Mouse (Mus musculus): ENCODE measurements around the gene Slco4a1. TPM values are rescaled to one million over a fixed set of nuclear protein-coding genes. Genes with fewer than 3 reads are reported as not detected.

Gene Slco4a1
- polyA plus RNA-seq, 1 experiment from 2014 or later = 2.3 TPM

DNA sequence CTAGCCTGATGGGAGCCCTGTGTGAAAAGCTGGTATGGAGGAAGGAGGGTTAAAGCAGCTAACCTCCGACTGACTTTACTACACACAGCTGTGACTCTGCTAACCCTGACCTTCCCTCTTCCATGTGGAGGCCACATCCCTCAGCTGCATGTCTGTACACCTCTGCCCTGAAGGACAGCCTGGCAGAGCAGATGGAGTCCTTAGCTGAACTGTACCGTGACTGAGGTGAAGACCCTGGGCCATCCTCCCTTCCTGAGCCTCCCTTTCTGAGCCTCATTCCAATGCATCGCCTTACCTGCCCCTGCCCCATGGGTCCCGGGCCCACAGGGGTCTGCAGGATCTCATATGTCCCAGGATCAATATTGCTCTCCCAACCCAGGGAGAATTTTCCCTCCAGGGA is 28.8 kb downstream of the Slco4a1 start:
- Histone ChIP-seq H3K4me3 (replicated peaks) (no peak overlapping the region), H3K4me1 (peaks cover 43% of the 10 kb centered on the region), H3K9me3 (replicated peaks) (no peaks in the 10 kb centered on the region), H3K27me3 (peaks cover 15% of the 10 kb centered on the region), H3K4me2 (no peak overlapping the region), H3K9ac (no peak overlapping the region), H3K36me3 (no peaks in the 10 kb centered on the region), H3K27ac (peak overlapping the region; percentile 66)
- peak; percentile 51 for ATAC-seq (replicated peaks; ENCODE audit: low FRiP score)
- 33% methylated on average over 4 of the region's 4 CpGs for WGBS

GRCm38 (mm10) chr2:180485306-180485705 is 29.3 kb downstream of the Slco4a1 start:
- 52% methylated on average over 3 of the region's 3 CpGs for WGBS
- Histone ChIP-seq H3K4me1 (peaks cover 43% of the 10 kb centered on the region), H3K9ac (0 out of 2 replicates have a peak overlapping the region, but pooled peaks have one; percentile 7), H3K4me3 (replicated peaks) (no peak overlapping the region), H3K36me3 (no peaks in the 10 kb centered on the region), H3K27ac (peak overlapping the region; percentile 66), H3K4me2 (no peak overlapping the region), H3K9me3 (replicated peaks) (no peaks in the 10 kb centered on the region), H3K27me3 (peaks cover 15% of the 10 kb centered on the region)
- 0 out of 2 replicates have a peak, but pooled peaks have one; percentile 4 for ATAC-seq (replicated peaks; ENCODE audit: low FRiP score)

- H3K4me3 ChIP-seq (replicated peaks) = no peak overlapping the region
- ATAC-seq (replicated peaks; ENCODE audit: low FRiP score) = no peak
- no peak overlapping the region for H3K27ac ChIP-seq
- H3K4me2 ChIP-seq = no peak overlapping the region
- H3K27me3 ChIP-seq = peaks cover 10% of the 10 kb centered on the region
- H3K9ac ChIP-seq = no peak overlapping the region
- 29% methylated on average over 17 of the region's 17 CpGs for WGBS
- peaks cover 18% of the 10 kb centered on the region; the same call in 1 of the 2 replicates for H3K4me1 ChIP-seq
- no peaks in the 10 kb centered on the region for H3K9me3 ChIP-seq (replicated peaks)
- no peaks in the 10 kb centered on the region for H3K36me3 ChIP-seq
Measured at GRCm38 (mm10) chr2:180488210-180488751, 32.2 kb downstream of the Slco4a1 start.

DNA sequence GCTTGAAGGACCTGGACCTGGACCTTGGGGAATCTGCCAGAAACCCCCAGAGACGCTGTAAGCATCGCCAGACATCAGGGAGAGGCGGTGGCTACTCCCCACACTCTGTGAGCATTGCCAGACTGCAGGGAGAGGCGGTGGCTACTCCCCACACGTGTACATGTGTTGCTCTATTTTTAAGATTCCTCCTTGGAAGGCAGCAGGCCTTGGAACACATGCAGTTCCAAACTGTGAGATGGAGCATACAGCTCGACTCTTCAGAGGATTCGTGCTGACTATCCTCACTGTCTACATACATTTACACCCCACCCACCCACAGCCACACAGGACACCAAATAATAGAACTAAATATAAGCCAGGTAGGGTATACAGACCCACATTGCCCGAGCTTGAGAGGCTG is 39.9 kb downstream of the Slco4a1 start:
- no peak overlapping the region for H3K4me2 ChIP-seq
- WGBS = 70% methylated on average over 8 of the region's 8 CpGs
- no peaks in the 10 kb centered on the region for H3K36me3 ChIP-seq
- no peak overlapping the region for H3K4me3 ChIP-seq (replicated peaks)
- no peaks in the 10 kb centered on the region for H3K9me3 ChIP-seq (replicated peaks)
- H3K27me3 ChIP-seq = peaks cover 34% of the 10 kb centered on the region
- H3K4me1 ChIP-seq = peaks cover 23% of the 10 kb centered on the region
- no peak overlapping the region for H3K27ac ChIP-seq
- ATAC-seq (replicated peaks; ENCODE audit: low FRiP score) = no peak
- H3K9ac ChIP-seq = no peak overlapping the region

DNA sequence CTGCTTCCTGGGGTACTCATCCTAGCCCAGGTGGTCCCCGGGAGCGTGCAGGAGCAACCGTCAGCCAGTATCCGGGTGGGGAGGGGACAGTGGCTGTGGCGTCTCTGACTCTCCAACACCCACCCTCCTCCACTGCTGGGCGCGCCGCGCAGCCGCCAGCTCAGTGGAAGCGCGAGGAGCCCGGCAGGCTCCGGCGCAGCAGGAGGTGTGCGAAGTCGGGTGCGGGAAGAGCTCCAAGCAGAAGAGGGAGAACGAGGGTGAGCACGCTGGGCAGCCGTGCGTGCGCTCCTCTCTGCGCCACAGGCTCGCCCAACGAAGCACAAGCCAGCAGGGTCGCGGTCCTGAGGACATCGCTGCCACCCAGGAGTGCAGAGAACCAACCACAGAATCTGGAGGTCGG is 43.7 kb downstream of the Slco4a1 start, which contains the start of gene Ntsr1:
Gene Ntsr1 (plus strand): TSS at position 236 of the 400 bp plus-strand sequence.
- peak; percentile 59 for ATAC-seq (replicated peaks; ENCODE audit: low FRiP score)
- peak within 1 kb of the TSS; percentile 63; the same call in 1 of the 2 replicates for H3K27ac ChIP-seq

GRCm38 (mm10) chr2:180500726-180501125 is 44.7 kb downstream of the Slco4a1 start:
- WGBS = 42% methylated on average over 13 of the region's 13 CpGs

More for the DNA sequence above, 43.7 kb downstream of the Slco4a1 start, which contains the start of gene Ntsr1:
- Histone ChIP-seq H3K4me3 (replicated peaks) (peak within 1 kb of the TSS; percentile 50), H3K36me3 (no peaks in the 10 kb centered on the region), H3K4me2 (peak within 1 kb of the TSS; percentile 81), H3K9ac (peak within 1 kb of the TSS; percentile 52), H3K27me3 (peaks cover 48% of the 10 kb centered on the region), H3K9me3 (replicated peaks) (no peaks in the 10 kb centered on the region), H3K4me1 (peaks cover 47% of the 10 kb centered on the region)
- under 1% methylated on average over 30 of the region's 30 CpGs for WGBS

DNA sequence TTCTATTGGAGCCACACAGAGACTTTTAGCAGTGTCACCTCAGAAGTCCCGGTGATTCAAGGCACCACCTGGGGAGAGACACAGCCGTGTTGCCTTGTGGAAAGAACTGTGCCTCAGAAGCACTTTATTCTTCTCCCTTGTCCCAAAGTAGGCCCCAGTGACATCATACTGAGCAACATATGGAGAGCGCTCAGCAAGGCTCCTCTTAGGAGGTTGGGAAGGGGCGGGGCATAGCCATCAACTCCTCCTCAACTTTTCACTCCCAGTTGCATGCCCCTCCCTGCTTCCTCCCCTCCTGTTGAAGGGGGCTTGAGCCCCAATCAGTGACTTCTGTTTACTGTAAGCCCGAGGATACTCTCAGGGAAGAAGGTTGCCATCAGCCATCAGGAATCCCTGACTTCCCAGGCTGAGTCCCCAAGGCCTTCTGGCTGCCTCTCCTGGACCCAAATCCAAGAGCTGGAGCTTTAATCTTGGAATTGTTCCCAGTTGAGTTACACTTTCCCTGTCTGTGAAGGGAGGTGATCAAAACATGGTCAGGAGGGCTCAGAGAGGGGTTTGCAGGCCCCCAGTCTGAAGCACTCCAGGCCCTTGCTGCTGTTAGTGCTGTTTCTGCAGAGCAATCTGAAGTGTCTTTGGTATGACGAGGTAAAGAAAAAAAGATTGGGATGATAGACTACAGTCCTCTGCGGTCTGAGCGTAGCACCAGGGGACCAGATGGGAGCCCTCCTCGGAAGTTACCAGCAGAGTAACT is 45.3 kb downstream of the Slco4a1 start:
- Histone ChIP-seq H3K9ac (peak overlapping the region; percentile 9; the same call in 1 of the 2 replicates), H3K9me3 (replicated peaks) (no peaks in the 10 kb centered on the region), H3K36me3 (no peaks in the 10 kb centered on the region), H3K27me3 (peaks cover 48% of the 10 kb centered on the region), H3K27ac (peak overlapping the region; percentile 63), H3K4me2 (peak overlapping the region; percentile 81), H3K4me1 (peaks cover 52% of the 10 kb centered on the region), H3K4me3 (replicated peaks) (peak overlapping the region; percentile 50)
- ATAC-seq (replicated peaks; ENCODE audit: low FRiP score) = peak; percentile 65; the same call in 1 of the 2 replicates
- 28% methylated on average over 9 of the region's 9 CpGs for whole genome bisulfite sequencing

More at GRCm38 (mm10) chr2:180500726-180501125, 44.7 kb downstream of the Slco4a1 start:
- Histone ChIP-seq H3K4me2 (peak overlapping the region; percentile 81), H3K9ac (peak overlapping the region; percentile 9; the same call in 1 of the 2 replicates), H3K36me3 (no peaks in the 10 kb centered on the region), H3K27ac (peak overlapping the region; percentile 63), H3K4me1 (peaks cover 47% of the 10 kb centered on the region), H3K27me3 (peaks cover 48% of the 10 kb centered on the region), H3K4me3 (replicated peaks) (peak overlapping the region; percentile 50), H3K9me3 (replicated peaks) (no peaks in the 10 kb centered on the region)
- ATAC-seq (replicated peaks; ENCODE audit: low FRiP score) = no peak

GRCm38 (mm10) chr2:180506281-180506680 is 50.2 kb downstream of the Slco4a1 start:
- Histone ChIP-seq H3K4me3 (replicated peaks) (no peak overlapping the region), H3K36me3 (no peaks in the 10 kb centered on the region), H3K4me1 (peaks cover 55% of the 10 kb centered on the region), H3K9ac (no peak overlapping the region), H3K27ac (peak overlapping the region; percentile 67), H3K27me3 (peaks cover 10% of the 10 kb centered on the region), H3K9me3 (replicated peaks) (no peaks in the 10 kb centered on the region), H3K4me2 (no peak overlapping the region)
- WGBS = 76% methylated on average over 5 of the region's 5 CpGs
- no peak for ATAC-seq (replicated peaks; ENCODE audit: low FRiP score)

DNA sequence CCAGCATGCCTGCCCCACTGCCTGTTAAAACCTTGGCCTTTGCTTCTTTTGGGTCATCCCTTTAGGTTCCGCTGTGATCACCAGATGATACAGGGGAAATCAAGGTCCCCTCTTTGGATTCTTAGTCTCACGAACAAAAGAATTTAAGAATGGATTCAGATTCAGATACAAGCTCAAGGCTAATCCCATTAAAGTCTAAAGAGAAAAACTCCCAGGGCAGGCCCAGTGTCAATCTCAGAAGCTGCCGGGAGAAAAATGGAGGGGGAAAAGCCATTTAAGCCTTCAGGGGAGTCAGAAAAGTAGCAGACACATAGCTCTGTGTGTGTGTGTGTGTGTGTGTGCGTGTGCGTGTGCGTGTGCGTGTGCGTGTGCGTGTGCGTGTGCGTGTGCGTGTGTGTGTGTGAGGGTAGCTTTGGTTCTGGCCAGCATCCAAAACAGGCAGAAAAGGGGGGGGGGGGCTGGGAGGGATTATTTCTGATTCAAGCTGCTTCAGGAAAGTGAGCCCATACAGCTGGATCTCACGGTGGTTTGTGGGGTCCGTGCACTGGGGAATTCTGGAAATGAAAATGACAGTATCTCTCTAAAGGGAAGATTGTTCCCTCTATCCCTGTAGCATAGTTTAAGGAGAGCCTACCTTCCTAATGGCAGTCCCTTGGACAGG is 52.5 kb downstream of the Slco4a1 start:
- Histone ChIP-seq H3K4me1 (peaks cover 59% of the 10 kb centered on the region), H3K27me3 (no peaks in the 10 kb centered on the region; the same call in 1 of the 2 replicates), H3K4me2 (no peak overlapping the region), H3K9ac (no peak overlapping the region), H3K36me3 (no peaks in the 10 kb centered on the region), H3K9me3 (replicated peaks) (no peaks in the 10 kb centered on the region), H3K4me3 (replicated peaks) (no peak overlapping the region), H3K27ac (peak overlapping the region; percentile 56)
- WGBS = 77% methylated on average over 14 of the region's 14 CpGs
- no peak for ATAC-seq (replicated peaks; ENCODE audit: low FRiP score)

- WGBS = 28% methylated on average over 5 of the region's 5 CpGs
Measured at GRCm38 (mm10) chr2:180510867-180511266, 54.8 kb downstream of the Slco4a1 start.

DNA sequence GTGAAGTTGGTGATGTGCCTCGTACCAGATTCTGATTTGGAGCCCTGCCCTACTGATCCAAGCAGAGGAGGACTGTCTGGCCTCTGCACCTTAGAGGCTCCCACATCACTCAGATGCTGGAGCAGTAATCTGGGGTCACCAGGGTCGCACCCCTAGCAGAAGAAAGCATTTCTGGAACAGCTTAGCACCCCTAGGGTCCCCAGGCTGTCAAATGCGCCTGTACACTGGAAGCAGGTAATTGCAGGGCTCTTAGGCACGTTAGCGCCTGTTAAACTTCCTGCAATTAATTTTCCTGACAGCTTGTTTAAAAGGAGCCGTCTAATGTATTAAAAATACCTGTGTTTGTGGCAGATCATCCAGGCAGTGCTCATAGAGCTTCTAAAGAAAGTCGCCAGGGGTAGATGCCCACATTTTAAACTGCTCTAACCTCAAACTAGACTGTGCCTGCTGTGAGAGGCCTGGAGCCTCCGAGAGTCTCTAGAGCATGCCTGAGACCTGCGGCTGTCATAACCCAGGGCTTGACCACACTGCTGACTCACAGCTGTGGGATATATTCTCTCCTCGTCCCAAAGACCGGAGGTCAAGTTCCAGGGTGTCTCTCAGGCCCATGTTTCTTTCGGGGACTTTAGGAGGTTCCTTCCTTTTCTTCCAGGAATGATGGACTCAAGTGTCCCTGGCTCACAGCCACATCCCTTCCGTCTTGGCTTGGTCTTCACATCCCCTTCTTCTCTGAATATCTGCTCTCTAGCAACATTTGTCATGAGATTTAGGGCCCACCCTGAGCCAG is 56.0 kb downstream of the Slco4a1 start:
- peaks cover 53% of the 10 kb centered on the region for H3K4me1 ChIP-seq
- H3K36me3 ChIP-seq = no peaks in the 10 kb centered on the region
- no peak overlapping the region for H3K9ac ChIP-seq
- H3K9me3 ChIP-seq (replicated peaks) = no peaks in the 10 kb centered on the region
- 27% methylated on average over 13 of the region's 13 CpGs for WGBS
- no peaks in the 10 kb centered on the region; the same call in 1 of the 2 replicates for H3K27me3 ChIP-seq
- peak overlapping the region; percentile 76 for H3K27ac ChIP-seq
- no peak overlapping the region for H3K4me2 ChIP-seq
- H3K4me3 ChIP-seq (replicated peaks) = no peak overlapping the region
- peak; percentile 49; the same call in 1 of the 2 replicates for ATAC-seq (replicated peaks; ENCODE audit: low FRiP score)

More at GRCm38 (mm10) chr2:180510867-180511266, 54.8 kb downstream of the Slco4a1 start:
- peaks cover 65% of the 10 kb centered on the region for H3K4me1 ChIP-seq
- no peaks in the 10 kb centered on the region for H3K36me3 ChIP-seq
- no peak overlapping the region for H3K9ac ChIP-seq
- H3K27ac ChIP-seq = peak overlapping the region; percentile 9
- no peaks in the 10 kb centered on the region; the same call in 1 of the 2 replicates for H3K27me3 ChIP-seq
- H3K9me3 ChIP-seq (replicated peaks) = no peaks in the 10 kb centered on the region
- H3K4me2 ChIP-seq = no peak overlapping the region
- no peak overlapping the region for H3K4me3 ChIP-seq (replicated peaks)
- no peak for ATAC-seq (replicated peaks; ENCODE audit: low FRiP score)

Measured in kidney, embryonic 15.5 days (tissue).